Mouse (Mus musculus) heart, postnatal 0 days (tissue): ENCODE data around the gene Golt1a. TPM values are rescaled to one million over a fixed set of nuclear protein-coding genes. Genes with fewer than 3 reads are reported as not detected.

Source experiments
- ATAC-seq: fragments of 200-750 bp; cut with Nextera tagmentation; 2 replicates; pipeline ENCODE4 v1.8.0; 2017; ENCODE audit warnings: low read depth, moderate number of reproducible peaks, moderate library complexity; ENCODE audit not compliant: insufficient read depth
- DNase-seq: peaks from one replicate; pipeline ENCODE4 v3.0.0-alpha.2; 2016; ENCODE audit warnings: low spot score
- H3K27ac ChIP-seq: fragments of 300-500 bp; sonication (generic); 2 replicates; pipeline ENCODE4 v1.5.1; 2014; ENCODE audit warnings: low read depth, mild to moderate bottlenecking
- H3K27me3 ChIP-seq: fragments of 300-500 bp; sonication (generic); 2 replicates; pipeline ENCODE4 v1.6.1; 2014; ENCODE audit warnings: low read length, mixed read lengths; ENCODE audit not compliant: control insufficient read depth, insufficient read depth
- H3K36me3 ChIP-seq: fragments of 300-500 bp; sonication (generic); replicated peaks from 2 replicates; pipeline ENCODE4 v1.6.1; 2014; ENCODE audit warnings: low read length, mixed read lengths; ENCODE audit not compliant: control insufficient read depth, insufficient read depth
- H3K4me1 ChIP-seq: fragments of 300-500 bp; sonication (generic); 2 replicates; pipeline ENCODE4 v1.6.1; 2014; ENCODE audit warnings: antibody characterized with exemption; ENCODE audit not compliant: control insufficient read depth, insufficient read depth
- H3K4me2 ChIP-seq: fragments of 300-500 bp; sonication (generic); 2 replicates; pipeline ENCODE4 v1.6.1; 2014; ENCODE audit warnings: low read depth, mild to moderate bottlenecking, low read length, moderate library complexity
- H3K4me3 ChIP-seq: fragments of 300-500 bp; sonication (generic); 2 replicates; pipeline ENCODE4 v1.5.1; 2014; ENCODE audit warnings: low read depth, low read length
- H3K9ac ChIP-seq: fragments of 300-500 bp; sonication (generic); replicated peaks from 2 replicates; pipeline ENCODE4 v1.6.1; 2014; ENCODE audit warnings: low read depth, low read length, mixed read lengths
- H3K9me3 ChIP-seq: fragments of 300-500 bp; sonication (generic); replicated peaks from 2 replicates; pipeline ENCODE4 v1.6.1; 2016; ENCODE audit warnings: low read length; ENCODE audit not compliant: control insufficient read depth
- CTCF ChIP-seq: IDR thresholded peaks from 2 replicates; pipeline ENCODE4 v1.5.1; 2016; ENCODE audit warnings: antibody characterized with exemption, control low read depth, low read depth
- EP300 ChIP-seq: IDR thresholded peaks from 2 replicates; pipeline ENCODE4 v1.6.1; 2016; ENCODE audit warnings: antibody characterized with exemption, low read depth
- WGBS: fragments of 180-500 bp; shearing (Covaris S2); extraction: QIAGEN DNeasy Blood & Tissue Kit; methylation state at CpG from one replicate; pipeline ENCODE4 v1.1.7; 2014; 5-methylcytosine and 5-hydroxymethylcytosine counted together
- polyA plus RNA-seq: library from polyadenylated mRNA; unstranded; fragments of >200 nt; fragmentation: Nextera tagmentation; extraction: Ambion mirVana; gene quantifications from 2 replicates; pipeline ENCODE4 v1.2.1, GENCODE M21; 2015
- total RNA-seq: library from RNA; depleted of rRNA; stranded (reverse); fragments of >200 nt; gene quantifications from 2 replicates; pipeline ENCODE4 v1.2.3, GENCODE M21; 2014; ENCODE audit warnings: low replicate concordance

Gene Golt1a
- total and polyA plus RNA-seq, 2 experiments from 2014 or later = not detected

- 94% methylated on average over 1 of the region's 1 CpGs for WGBS
- H3K9ac ChIP-seq = no peak within 1 kb of the TSS
- DNase-seq (no peak), ATAC-seq (no peak)
- no peak within 1 kb of the TSS for H3K27ac ChIP-seq
- no peaks in the 10 kb centered on the region for H3K9me3 ChIP-seq
- peaks cover 18% of the 10 kb centered on the region; the same call in 1 of the 2 replicates for H3K27me3 ChIP-seq
- no peak within 1 kb of the TSS for H3K4me2 ChIP-seq
- H3K36me3 ChIP-seq = no peaks in the 10 kb centered on the region
- no peak within 1 kb of the TSS for H3K4me3 ChIP-seq
- no peaks in the 10 kb centered on the region for H3K4me1 ChIP-seq
- TF ChIP-seq EP300 (no peak), CTCF (no peak)
These were observed 40.6 kb downstream of the Golt1a start, which contains the start of gene Ren1 for GRCm38 (mm10) chr1:133350210-133350609. TSS of gene Ren1 (plus strand) at chr1:133350510.

GRCm38 (mm10) chr1:133351762-133352161, 42.2 kb downstream of the Golt1a start:
- WGBS = 45% methylated on average over 9 of the region's 9 CpGs
- no peak overlapping the region for H3K9ac ChIP-seq
- H3K4me1 ChIP-seq = no peaks in the 10 kb centered on the region
- H3K4me2 ChIP-seq = no peak overlapping the region
- H3K9me3 ChIP-seq = no peaks in the 10 kb centered on the region
- TF ChIP-seq EP300 (no peak), CTCF (no peak)
- no peaks in the 10 kb centered on the region for H3K36me3 ChIP-seq
- no peak overlapping the region for H3K27ac ChIP-seq
- DNase-seq = no peak
- no peak overlapping the region for H3K4me3 ChIP-seq
- no peak for ATAC-seq
- peaks cover 18% of the 10 kb centered on the region; the same call in 1 of the 2 replicates for H3K27me3 ChIP-seq

- peaks cover 18% of the 10 kb centered on the region; the same call in 1 of the 2 replicates for H3K27me3 ChIP-seq
- WGBS = 42% methylated on average over 12 of the region's 12 CpGs
- TF ChIP-seq CTCF = peak; percentile 97
- no peak for TF ChIP-seq EP300
These were observed 43.8 kb downstream of the Golt1a start for GRCm38 (mm10) chr1:133353371-133353809.

GRCm38 (mm10) chr1:133355469-133355868, 45.9 kb downstream of the Golt1a start:
- H3K27me3 ChIP-seq = peaks cover 21% of the 10 kb centered on the region; the same call in 1 of the 2 replicates

More at GRCm38 (mm10) chr1:133353371-133353809, 43.8 kb downstream of the Golt1a start:
- no peak overlapping the region for H3K27ac ChIP-seq
- H3K36me3 ChIP-seq = no peaks in the 10 kb centered on the region
- no peak overlapping the region for H3K4me2 ChIP-seq
- no peak overlapping the region for H3K4me3 ChIP-seq
- no peaks in the 10 kb centered on the region for H3K4me1 ChIP-seq
- H3K9me3 ChIP-seq = no peaks in the 10 kb centered on the region
- no peak overlapping the region for H3K9ac ChIP-seq
- DNase-seq = peak; percentile 26
- peak; percentile 64; the same call in 1 of the 2 replicates for ATAC-seq

GRCm38 (mm10) chr1:133355912-133356311, 46.3 kb downstream of the Golt1a start:
- no peak for DNase-seq
- TF ChIP-seq EP300 (no peak), CTCF (no peak)
- Histone ChIP-seq H3K27me3 (peaks cover 21% of the 10 kb centered on the region; the same call in 1 of the 2 replicates), H3K36me3 (no peaks in the 10 kb centered on the region), H3K9ac (no peak overlapping the region), H3K4me3 (no peak overlapping the region), H3K27ac (no peak overlapping the region), H3K9me3 (no peaks in the 10 kb centered on the region), H3K4me1 (no peaks in the 10 kb centered on the region), H3K4me2 (no peak overlapping the region)
- WGBS = 40% methylated on average over 15 of the region's 15 CpGs
- no peak for ATAC-seq

More at GRCm38 (mm10) chr1:133355469-133355868, 45.9 kb downstream of the Golt1a start:
- H3K4me2 ChIP-seq = no peak overlapping the region
- TF ChIP-seq EP300 = no peak
- TF ChIP-seq CTCF = no peak
- H3K36me3 ChIP-seq = no peaks in the 10 kb centered on the region
- no peaks in the 10 kb centered on the region for H3K4me1 ChIP-seq
- no peak overlapping the region for H3K9ac ChIP-seq
- WGBS = 55% methylated on average over 5 of the region's 5 CpGs
- ATAC-seq (no peak), DNase-seq (no peak)
- H3K4me3 ChIP-seq = no peak overlapping the region
- H3K9me3 ChIP-seq = no peaks in the 10 kb centered on the region
- H3K27ac ChIP-seq = no peak overlapping the region

GRCm38 (mm10) chr1:133356330-133356729, 46.7 kb downstream of the Golt1a start:
- WGBS = 72% methylated on average over 8 of the region's 8 CpGs
- Histone ChIP-seq H3K36me3 (no peaks in the 10 kb centered on the region), H3K27me3 (peaks cover 21% of the 10 kb centered on the region; the same call in 1 of the 2 replicates), H3K4me1 (no peaks in the 10 kb centered on the region), H3K9ac (no peak overlapping the region), H3K4me2 (no peak overlapping the region), H3K4me3 (no peak overlapping the region), H3K27ac (no peak overlapping the region), H3K9me3 (no peaks in the 10 kb centered on the region)
- DNase-seq (no peak), ATAC-seq (no peak)
- TF ChIP-seq EP300 (no peak), CTCF (no peak)
